Mouse (Mus musculus) CH12F3 (cell line): ENCODE data around the gene Vmn1r50.
"Not testable (repeated sequence)": the region's sequence is repeated elsewhere in the genome, so short reads cannot be mapped to it uniquely, and the experiment has no call there.

Experiments
- in situ Hi-C: fragments of 300-500 bp; cut with MboI; formaldehyde crosslinking; loops from 2 replicates; pipeline ENCODE4 v1.14.3; 2020; ENCODE audit warnings: low sequenced_read_pairs

The Vmn1r50 gene

GRCm38 (mm10) chr6:90101130-90101529 lies at the start of gene Vmn1r50:
Gene Vmn1r50, plus strand, starts transcription at chr6:90101430.
- in situ Hi-C loops, result no loop called here

- in situ Hi-C loops, result no loop called here
Measured at GRCm38 (mm10) chr6:90078406-90078805, 22.8 kb upstream of the Vmn1r50 start, which contains the start of gene Vmn1r49. Gene Vmn1r49, minus strand, starts transcription at chr6:90078506.

DNA sequence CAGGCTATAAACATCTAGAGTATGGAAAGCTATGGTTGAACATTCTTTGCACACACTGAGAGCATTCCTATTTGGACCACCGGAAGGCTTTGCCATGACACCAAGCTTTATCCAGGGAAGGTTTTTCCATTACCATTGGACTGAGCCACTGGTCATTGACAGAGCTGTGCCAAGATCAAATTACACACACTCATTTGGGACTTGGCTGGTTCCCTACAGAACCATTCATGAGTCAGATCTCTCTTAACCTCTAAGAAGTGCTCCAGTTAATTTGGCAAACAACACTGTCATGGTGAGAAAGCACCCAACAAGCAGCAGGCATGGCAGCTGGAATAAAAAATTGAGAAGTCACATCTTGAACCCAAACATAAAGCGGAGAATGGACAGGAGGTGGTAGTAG lies 664 bp upstream of the Vmn1r50 start:
- in situ Hi-C loops, result no loop called here

- in situ Hi-C loops, result not testable (repeated sequence)
Measured at GRCm38 (mm10) chr6:90122296-90122695, 21.1 kb downstream of the Vmn1r50 start, which contains the start of gene Vmn1r51. Gene Vmn1r51, plus strand, starts transcription at chr6:90122596.
